Mouse (Mus musculus) bone marrow, adult 2 months (tissue): ENCODE results near the gene Mrpl33.

Source experiments
- CTCF ChIP-seq: fragments of 200-500 bp; IDR thresholded peaks from 2 replicates; pipeline ENCODE4 v1.5.1; 2011; ENCODE audit warnings: low read length, control low read depth; ENCODE audit not compliant: control insufficient read depth, insufficient read depth
- POLR2A ChIP-seq: fragments of 200-500 bp; IDR thresholded peaks from 2 replicates; pipeline ENCODE4 v1.6.1; 2011; ENCODE audit warnings: low read depth, mild to moderate bottlenecking, control low read depth, low read length, borderline replicate concordance; ENCODE audit not compliant: control insufficient read depth

GRCm38 (mm10) chr5:31595868-31596267, 867 bp upstream of the Mrpl33 start:
- TF ChIP-seq CTCF (no peak), POLR2A (no peak)
